In the genomic region with DNA sequence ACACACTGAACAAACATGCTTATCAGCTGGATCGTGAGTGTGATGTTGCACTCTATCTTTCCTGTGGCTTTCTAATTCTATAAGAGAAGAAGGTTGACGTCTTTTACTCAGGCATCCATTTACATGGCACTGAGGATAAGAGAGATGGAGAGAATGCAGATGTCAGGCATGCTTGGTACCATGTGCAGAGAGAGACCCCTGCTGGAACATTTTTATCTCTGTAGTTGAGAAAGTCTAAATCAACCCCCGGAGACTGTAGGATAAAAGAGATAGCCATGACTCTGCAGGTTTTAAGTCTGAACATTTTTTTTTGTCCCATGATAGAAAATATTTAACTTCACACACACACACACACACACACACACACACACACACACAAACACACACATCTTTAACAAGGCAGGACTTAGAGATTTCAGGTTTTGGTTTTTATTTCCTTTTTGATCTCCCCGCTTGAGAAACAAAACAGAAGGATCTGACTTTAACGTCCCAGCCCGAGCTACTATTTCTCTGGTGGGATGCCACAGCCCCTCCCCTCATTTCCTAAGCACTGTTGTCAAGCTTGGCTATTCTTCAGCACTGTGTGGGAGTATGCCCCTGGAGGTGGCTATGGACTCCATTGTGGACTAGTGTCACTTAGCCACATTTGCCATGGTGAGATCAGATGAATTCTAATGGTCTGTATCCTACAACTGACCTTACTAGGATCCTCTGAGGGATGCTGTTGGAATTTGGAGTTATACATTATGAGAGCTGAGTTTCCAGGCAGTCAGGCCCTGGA, we compare ENCODE assay signal across 8 mouse cellular contexts. TPM values are rescaled to one million over a fixed set of nuclear protein-coding genes. Genes with fewer than 3 reads are reported as not detected.
A peak's percentile ranks its signal among the peaks of the same experiment; 100 is the strongest.
DNase-seq lines count a peak whose midpoint lies in the region; ATAC-seq lines count a peak whose summit lies in the region.

No protein-coding gene starts in this region.

- no peak overlapping the region for H3K4me2 ChIP-seq in intestine, embryonic 14.5 days (ENCODE audit: low read length)
- H3K4me2 ChIP-seq in neural tube, embryonic 13.5 days, result no peak overlapping the region

- no peaks in the 10 kb centered on the region for H3K4me1 ChIP-seq in intestine, embryonic 14.5 days (replicated peaks; ENCODE audit: control insufficient read depth, insufficient read depth, low read length)
- H3K4me1 ChIP-seq in neural tube, embryonic 13.5 days (replicated peaks), result peaks cover 13% of the 10 kb centered on the region

- peak; percentile 46 for DNase-seq in right cerebral cortex, adult 18-20 months
- DNase-seq in right cerebral cortex, postnatal 4 days, result no peak
- DNase-seq in c-Kit-positive CD71-positive TER-119-negative erythroid progenitor cells, embryonic 14.5 days (ENCODE audit: low read depth), result peak; percentile 54
- DNase-seq in forelimb bud, embryonic 11.5 days (ENCODE audit: low read depth, low spot score), result peak; percentile 34
- DNase-seq in intestine, embryonic 14.5 days (ENCODE audit: low spot score), result no peak
- DNase-seq in left cerebral cortex, postnatal 4 days, result peak; percentile 19
- no peak for DNase-seq in gastrocnemius, postnatal 25 days

- intact Hi-C loops in left cerebral cortex, postnatal 4 days (cut with DNase I), result loop anchor here (5.0 kb wide), 1 partner anchor 77 kb away; a partner anchor contains a TSS

- H3K27ac ChIP-seq in intestine, embryonic 14.5 days (ENCODE audit: low read depth), result no peak overlapping the region
- H3K27ac ChIP-seq in neural tube, embryonic 13.5 days (replicated peaks), result no peak overlapping the region

- no peaks in the 10 kb centered on the region for H3K36me3 ChIP-seq in intestine, embryonic 14.5 days (ENCODE audit: control insufficient read depth, insufficient read depth, low read length)
- no peaks in the 10 kb centered on the region for H3K36me3 ChIP-seq in neural tube, embryonic 13.5 days

- 39% methylated on average over 6 of the region's 6 CpGs for WGBS in intestine, embryonic 14.5 days
- WGBS in neural tube, embryonic 13.5 days, result 45% methylated on average over 6 of the region's 6 CpGs

- no peaks in the 10 kb centered on the region for H3K9me3 ChIP-seq in intestine, embryonic 14.5 days (ENCODE audit: control insufficient read depth, low read length)
- H3K9me3 ChIP-seq in neural tube, embryonic 13.5 days, result no peaks in the 10 kb centered on the region

- no peak overlapping the region for H3K4me3 ChIP-seq in intestine, embryonic 14.5 days (ENCODE audit: low read depth, low read length)
- H3K4me3 ChIP-seq in neural tube, embryonic 13.5 days, result no peak overlapping the region

- no peaks in the 10 kb centered on the region for H3K27me3 ChIP-seq in intestine, embryonic 14.5 days (replicated peaks; ENCODE audit: control insufficient read depth, insufficient read depth, low read length)
- no peaks in the 10 kb centered on the region for H3K27me3 ChIP-seq in neural tube, embryonic 13.5 days

- H3K9ac ChIP-seq in intestine, embryonic 14.5 days (ENCODE audit: low read length), result no peak overlapping the region
- no peak overlapping the region for H3K9ac ChIP-seq in neural tube, embryonic 13.5 days

- 0 out of 2 replicates have a peak, but pooled peaks have one; percentile 40 for ATAC-seq in intestine, embryonic 14.5 days (replicated peaks; ENCODE audit: low FRiP score, low TSS enrichment, low read depth)
- peak; percentile 68; the same call in 1 of the 2 replicates for ATAC-seq in neural tube, embryonic 13.5 days (ENCODE audit: low read depth)

RNA-seq across cellular contexts. Expression of a gene that starts 55.6 kb away (rescaled TPM):
- polyA plus RNA-seq in intestine, embryonic 14.5 days (2014; fragmentation: Nextera tagmentation; extraction: Ambion mirVana), result 2.9 TPM in 2 replicates
- 10 to 100 TPM; 11.0 to 11.9 TPM for total RNA-seq in left cerebral cortex, postnatal 4 days (2021)
- 13.2 and 13.9 TPM in 2 replicates for polyA plus RNA-seq in neural tube, embryonic 13.5 days (2015; fragmentation: Nextera tagmentation; extraction: Ambion mirVana)
- 1 to 10 TPM; 2.5 to 2.9 TPM for total RNA-seq in gastrocnemius, postnatal 25 days (2021)

Comparison
In these comparisons a context has a peak if more than half of its experiments do, and no peak if none do; other contexts are left out.
1. DNase-seq: peak in right cerebral cortex, adult 18-20 months (single experiment), c-Kit-positive CD71-positive TER-119-negative erythroid progenitor cells, embryonic 14.5 days (single experiment), forelimb bud, embryonic 11.5 days (single experiment) and left cerebral cortex, postnatal 4 days (single experiment); none in right cerebral cortex, postnatal 4 days (single experiment), intestine, embryonic 14.5 days (single experiment) and gastrocnemius, postnatal 25 days (single experiment).